Mouse (Mus musculus): ENCODE data around the gene Dchs2.

Dchs2 gene

GRCm38 (mm10) chr3:83235061-83235460 lies 107.3 kb downstream of the Dchs2 start:
- intact Hi-C loops (cut with DNase I), result no loop called here

- intact Hi-C loops (cut with DNase I), result no loop called here
Measured at GRCm38 (mm10) chr3:83246536-83246935, 118.8 kb downstream of the Dchs2 start.

- intact Hi-C loops (cut with DNase I), result no loop called here
Measured at GRCm38 (mm10) chr3:83250001-83250545, 122.3 kb downstream of the Dchs2 start.

- intact Hi-C loops (cut with DNase I), result no loop called here
Measured at GRCm38 (mm10) chr3:83251899-83252298, 124.2 kb downstream of the Dchs2 start.

- intact Hi-C loops (cut with DNase I), result no loop called here
Measured at GRCm38 (mm10) chr3:83259421-83259820, 131.7 kb downstream of the Dchs2 start.

GRCm38 (mm10) chr3:83266009-83266408 lies 138.3 kb downstream of the Dchs2 start:
- intact Hi-C loops (cut with DNase I), result no loop called here

- intact Hi-C loops (cut with DNase I), result no loop called here
Measured at GRCm38 (mm10) chr3:83270228-83270627, 142.5 kb downstream of the Dchs2 start.

GRCm38 (mm10) chr3:83270982-83271381 lies 143.2 kb downstream of the Dchs2 start:
- intact Hi-C loops (cut with DNase I), result no loop called here

- intact Hi-C loops (cut with DNase I), result loop anchor here (2.0 kb wide), 1 partner anchor 163 kb away; no protein-coding TSS in a partner anchor
Measured at GRCm38 (mm10) chr3:83273555-83274244, 146.0 kb downstream of the Dchs2 start.

- intact Hi-C loops (cut with DNase I), result loop anchor here (2.0 to 5.0 kb wide), 2 partner anchors 165 to 273 kb away; no protein-coding TSS in a partner anchor
Measured at GRCm38 (mm10) chr3:83275703-83276102, 148.0 kb downstream of the Dchs2 start.

GRCm38 (mm10) chr3:83283882-83284281 lies 156.1 kb downstream of the Dchs2 start:
- intact Hi-C loops (cut with DNase I), result no loop called here

- intact Hi-C loops (cut with DNase I), result loop anchor here (5.0 kb wide), 3 partner anchors 190 to 475 kb away; no protein-coding TSS in a partner anchor
Measured at GRCm38 (mm10) chr3:83286975-83287405, 159.2 kb downstream of the Dchs2 start.

- intact Hi-C loops (cut with DNase I), result loop anchor here (5.0 kb wide), 3 partner anchors 189 to 474 kb away; no protein-coding TSS in a partner anchor
Measured at GRCm38 (mm10) chr3:83288118-83288840, 160.5 kb downstream of the Dchs2 start.

GRCm38 (mm10) chr3:83290482-83290881 lies 162.7 kb downstream of the Dchs2 start:
- intact Hi-C loops (cut with DNase I), result no loop called here

GRCm38 (mm10) chr3:83290953-83291352 lies 163.2 kb downstream of the Dchs2 start:
- intact Hi-C loops (cut with DNase I), result no loop called here

GRCm38 (mm10) chr3:83299783-83300382 lies 172.1 kb downstream of the Dchs2 start:
- intact Hi-C loops (cut with DNase I), result no loop called here

- intact Hi-C loops (cut with DNase I), result no loop called here
Measured at GRCm38 (mm10) chr3:83303876-83304275, 176.1 kb downstream of the Dchs2 start.

- intact Hi-C loops (cut with DNase I), result no loop called here
Measured at GRCm38 (mm10) chr3:83345928-83346327, 218.2 kb downstream of the Dchs2 start.

- intact Hi-C loops (cut with DNase I), result no loop called here
Measured at GRCm38 (mm10) chr3:83368500-83369068, 240.8 kb downstream of the Dchs2 start.

- intact Hi-C loops (cut with DNase I), result no loop called here
Measured at GRCm38 (mm10) chr3:83369871-83370270, 242.1 kb downstream of the Dchs2 start.

- intact Hi-C loops (cut with DNase I), result no loop called here
Measured at GRCm38 (mm10) chr3:83374333-83374732, 246.6 kb downstream of the Dchs2 start.
